Mouse (Mus musculus) erythroblast, embryonic 14.5 days (primary cell): Measurements from ENCODE around the gene Abtb2.
A peak's percentile ranks its signal among the peaks of the same experiment; 100 is the strongest.

Experiments
- GATA1 ChIP-seq: IDR thresholded peaks from 2 replicates; pipeline ENCODE4 v1.6.1; 2012; ENCODE audit warnings: low read length, inconsistent platforms, mixed read lengths
- TAL1 ChIP-seq: IDR thresholded peaks from 3 replicates; pipeline ENCODE4 v1.6.1; 2012; ENCODE audit warnings: low read length, inconsistent platforms, mixed read lengths

- TF ChIP-seq GATA1 (peak; percentile 73), TAL1 (peak; percentile 76)
Measured at GRCm38 (mm10) chr2:103584093-103584492, 18.0 kb downstream of the Abtb2 start.
